Mouse (Mus musculus) thymus, adult 18-20 months (tissue): Measurements from ENCODE around the gene Olfr905.

Source experiments
- DNase-seq, 2 experiments: peaks; one replicate each; pipeline ENCODE4 v3.0.0; 2022; ENCODE audit warnings: mixed read lengths in 2 of 2

The Olfr905 gene

GRCm38 (mm10) chr9:38470807-38471206 is at the start of gene Olfr905:
Gene Olfr905 (plus strand): TSS chr9:38471107.
- DNase-seq = no peak

GRCm38 (mm10) chr9:38423801-38424200 is 47.1 kb upstream of the Olfr905 start:
- no peak for DNase-seq

- DNase-seq = no peak
Measured at GRCm38 (mm10) chr9:38427026-38427425, 43.9 kb upstream of the Olfr905 start.

- DNase-seq = no peak
Measured at GRCm38 (mm10) chr9:38429155-38429554, 41.8 kb upstream of the Olfr905 start, which contains the start of gene Olfr901. Gene Olfr901 (plus strand): TSS chr9:38429455.

GRCm38 (mm10) chr9:38447352-38447751 is 23.6 kb upstream of the Olfr905 start, which contains the start of gene Olfr902:
Gene Olfr902 (plus strand): TSS chr9:38447652.
- DNase-seq = no peak

- DNase-seq = no peak
Measured at GRCm38 (mm10) chr9:38462844-38463243, 8.1 kb upstream of the Olfr905 start, which contains the start of gene Olfr904. Gene Olfr904 (plus strand): TSS chr9:38463144.

GRCm38 (mm10) chr9:38486785-38487184 is 15.9 kb downstream of the Olfr905 start, which contains the start of gene Olfr906:
Gene Olfr906 (plus strand): TSS chr9:38487085.
- DNase-seq = no peak

- no peak for DNase-seq
Measured at GRCm38 (mm10) chr9:38495501-38495900, 24.6 kb downstream of the Olfr905 start, which contains the start of gene Olfr907. Gene Olfr907 (plus strand): TSS chr9:38495801.

GRCm38 (mm10) chr9:38512353-38512752 is 41.4 kb downstream of the Olfr905 start:
- DNase-seq = no peak

- DNase-seq = no peak
Measured at GRCm38 (mm10) chr9:38521280-38521679, 50.4 kb downstream of the Olfr905 start, which contains the start of gene Olfr911-ps1. Gene Olfr911-ps1 (plus strand): TSS chr9:38521580.
